In genomic region chr10:19596866-19597265, GRCm38 (mm10) we compare ENCODE assay signal across 25 mouse cellular contexts. TPM values are rescaled to one million over a fixed set of nuclear protein-coding genes. Genes with fewer than 3 reads are reported as not detected.
DNase-seq lines count a peak whose midpoint lies in the region; ATAC-seq and TF ChIP-seq lines count a peak whose summit lies in the region.
"Had no signal": no experiment of that assay in that cellular context is flagged by ENCODE, and none has a peak within 500 bp of the region (broad histone marks: within the 10 kb centered on the region; RNA-seq: fewer than 3 reads in every experiment).

No protein-coding gene starts in this region.

- H3K9ac ChIP-seq in hindbrain, embryonic 11.5 days (ENCODE audit: low read depth, low read length) = no peak overlapping the region
- H3K9ac ChIP-seq in liver, postnatal 0 days (replicated peaks) = no peak overlapping the region
- H3K9ac ChIP-seq: embryonic facial prominence, embryonic 12.5 days; forebrain, embryonic 15.5 days; heart, embryonic 13.5 days; hindbrain, embryonic 14.5 days had no signal

- peak overlapping the region; percentile 95 for H3K27ac ChIP-seq in thymus, adult 2 months (ENCODE audit: control insufficient read depth, insufficient read depth, low read length)
- 0 out of 2 replicates have a peak overlapping the region, but pooled peaks have one; percentile 7 for H3K27ac ChIP-seq in small intestine, adult 2 months (ENCODE audit: insufficient read depth, low read depth, low read length)
- no peak overlapping the region for H3K27ac ChIP-seq in hindbrain, embryonic 11.5 days (ENCODE audit: low read depth, low read length)
- H3K27ac ChIP-seq in liver, postnatal 0 days (ENCODE audit: low read depth) = no peak overlapping the region
- H3K27ac ChIP-seq: embryonic facial prominence, embryonic 12.5 days; forebrain, embryonic 15.5 days; heart, embryonic 13.5 days; hindbrain, embryonic 14.5 days had no signal

- no peaks in the 10 kb centered on the region for H3K9me3 ChIP-seq in hindbrain, embryonic 11.5 days (ENCODE audit: control insufficient read depth, low read length)
- no peaks in the 10 kb centered on the region for H3K9me3 ChIP-seq in liver, postnatal 0 days (ENCODE audit: low read length)
- H3K9me3 ChIP-seq: forebrain, embryonic 15.5 days had no signal

- H3K36me3 ChIP-seq in thymus, adult 2 months (ENCODE audit: control insufficient read depth, insufficient read depth, low read length) = peaks cover 43% of the 10 kb centered on the region
- H3K36me3 ChIP-seq in small intestine, adult 2 months (ENCODE audit: control insufficient read depth, insufficient read depth, low read length) = peaks cover 36% of the 10 kb centered on the region
- H3K36me3 ChIP-seq in hindbrain, embryonic 11.5 days (ENCODE audit: control insufficient read depth, insufficient read depth, low read length) = no peaks in the 10 kb centered on the region
- peaks cover 33% of the 10 kb centered on the region for H3K36me3 ChIP-seq in liver, postnatal 0 days (replicated peaks; ENCODE audit: insufficient read depth, low read length)
- H3K36me3 ChIP-seq: forebrain, embryonic 15.5 days had no signal

- H3K4me2 ChIP-seq in hindbrain, embryonic 11.5 days (replicated peaks; ENCODE audit: low read depth, low read length) = no peak overlapping the region
- H3K4me2 ChIP-seq in liver, postnatal 0 days (ENCODE audit: low read depth, low read length) = no peak overlapping the region
- H3K4me2 ChIP-seq: embryonic facial prominence, embryonic 12.5 days; forebrain, embryonic 15.5 days; heart, embryonic 13.5 days; hindbrain, embryonic 14.5 days had no signal

- peaks cover 34% of the 10 kb centered on the region for H3K4me1 ChIP-seq in thymus, adult 2 months (replicated peaks; ENCODE audit: control insufficient read depth, insufficient read depth, low read length)
- peaks cover 9% of the 10 kb centered on the region; the same call in 1 of the 2 replicates for H3K4me1 ChIP-seq in small intestine, adult 2 months (ENCODE audit: control insufficient read depth, insufficient read depth, insufficient read length, low read length)
- no peaks in the 10 kb centered on the region for H3K4me1 ChIP-seq in hindbrain, embryonic 11.5 days (replicated peaks; ENCODE audit: control insufficient read depth, insufficient read depth, low read length)
- H3K4me1 ChIP-seq in liver, postnatal 0 days (ENCODE audit: insufficient read depth) = peaks cover 32% of the 10 kb centered on the region

- H3K4me3 ChIP-seq in thymus, adult 2 months (ENCODE audit: control insufficient read depth, insufficient read depth, low read length) = no peak overlapping the region; the same call in 1 of the 2 replicates
- no peak overlapping the region for H3K4me3 ChIP-seq in small intestine, adult 2 months (ENCODE audit: low read depth, low read length)
- no peak overlapping the region for H3K4me3 ChIP-seq in hindbrain, embryonic 11.5 days (ENCODE audit: low read depth, low read length)
- no peak overlapping the region for H3K4me3 ChIP-seq in liver, postnatal 0 days (ENCODE audit: low read depth, low read length)
- H3K4me3 ChIP-seq: embryonic facial prominence, embryonic 12.5 days; forebrain, embryonic 15.5 days; heart, embryonic 13.5 days had no signal

- no peak for TF ChIP-seq CTCF in thymus, adult 2 months (IDR thresholded peaks at IDR 0.05; ENCODE audit: borderline replicate concordance, control insufficient read depth, extremely low read depth, insufficient read depth, low read length, poor library complexity)
- no peak for TF ChIP-seq CTCF in small intestine, adult 2 months (IDR thresholded peaks at IDR 0.05; ENCODE audit: extremely low read depth, insufficient read length, insufficient replicate concordance, low read depth, low read length)
- TF ChIP-seq CTCF in liver, postnatal 0 days (IDR thresholded peaks at IDR 0.05; ENCODE audit: low read depth) = no peak

- WGBS in thymus, adult 2 months = 7% methylated on average over 4 of the region's 4 CpGs
- 74% methylated on average over 4 of the region's 4 CpGs for WGBS in small intestine, adult 2 months
- 90% methylated on average over 4 of the region's 4 CpGs for WGBS in hindbrain, embryonic 11.5 days
- WGBS in liver, postnatal 0 days (ENCODE audit: insufficient replicate concordance) = 54% methylated on average over 4 of the region's 4 CpGs

- no peak for ATAC-seq in hindbrain, embryonic 11.5 days (ENCODE audit: low FRiP score)
- ATAC-seq in liver, postnatal 0 days = no peak
- ATAC-seq: forebrain, embryonic 15.5 days; inflammation-experienced regulatory T-cells, adult 6 months; intestine, postnatal 0 days had no signal

- TF ChIP-seq EP300 in liver, postnatal 0 days (IDR thresholded peaks at IDR 0.05; ENCODE audit: low read depth) = no peak

- TF ChIP-seq POLR2A in thymus, adult 2 months (IDR thresholded peaks at IDR 0.05; ENCODE audit: control insufficient read depth, extremely low read depth, insufficient read depth, low read length, poor library complexity) = no peak
- no peak for TF ChIP-seq POLR2A in small intestine, adult 2 months (IDR thresholded peaks at IDR 0.05; ENCODE audit: low read depth, low read length)

- H3K27me3 ChIP-seq in thymus, adult 2 months (ENCODE audit: control insufficient read depth, insufficient read depth, low read length) = no peaks in the 10 kb centered on the region
- no peaks in the 10 kb centered on the region for H3K27me3 ChIP-seq in small intestine, adult 2 months (ENCODE audit: control insufficient read depth, insufficient read depth, low read length)
- no peaks in the 10 kb centered on the region for H3K27me3 ChIP-seq in hindbrain, embryonic 11.5 days (ENCODE audit: control insufficient read depth, insufficient read depth, low read length)
- no peaks in the 10 kb centered on the region for H3K27me3 ChIP-seq in liver, postnatal 0 days (ENCODE audit: insufficient read depth, low read length)
- H3K27me3 ChIP-seq: embryonic facial prominence, embryonic 12.5 days; forebrain, embryonic 15.5 days; heart, embryonic 13.5 days had no signal

- peak; percentile 68 for DNase-seq in heart, adult 11 months
- DNase-seq in heart, postnatal 25 days (ENCODE audit: low spot score) = no peak
- DNase-seq in thymus, adult 2 months = peak; percentile 38
- no peak for DNase-seq in thymus, postnatal 10 days (ENCODE audit: low spot score in 2 of 2)
- peak; percentile 42 for DNase-seq in T-cell, adult 2 months (ENCODE audit: low spot score)
- no peak for DNase-seq in hindbrain, embryonic 11.5 days (ENCODE audit: low spot score)
- DNase-seq in liver, postnatal 0 days = no peak
- DNase-seq: adrenal gland, adult 8-10 months; cerebellum, adult 11-12 months; cerebellum, adult 9-10 months; cerebellum, postnatal 25 days; gastrocnemius, postnatal 14 days; heart, postnatal 10 days had no signal

- intact Hi-C loops in heart, postnatal 25 days (cut with DNase I) = loop anchor here (5.0 to 10.0 kb wide), 2 partner anchors 105 to 508 kb away; no protein-coding TSS in a partner anchor

RNA-seq across cellular contexts. Expression of gene Ifngr1, which starts 5.1 kb away (rescaled TPM):
- total RNA-seq in heart, postnatal 25 days (2021) = 10 to 100 TPM; 45.4 to 53.7 TPM
- polyA plus RNA-seq in thymus, adult 2 months (2012; rRNA removed) = 151 and 205 TPM in 2 replicates
- polyA plus RNA-seq in small intestine, adult 2 months (2012; rRNA removed) = 17.7 and 37.4 TPM in 2 replicates
- polyA plus RNA-seq in hindbrain, embryonic 11.5 days (2014; fragmentation: Nextera tagmentation; extraction: Ambion mirVana) = 30.0 and 31.4 TPM in 2 replicates
- 65.9 and 68.9 TPM in 2 replicates for polyA plus RNA-seq in liver, postnatal 0 days (2015; fragmentation: Nextera tagmentation; extraction: Ambion mirVana)

RNA-seq across cellular contexts. Expression of gene Il22ra2, which starts 24.9 kb away (rescaled TPM):
- total RNA-seq in heart, postnatal 25 days (2021) = not detected
- 0.11 TPM in 1 of 2 replicates, not detected in the other for polyA plus RNA-seq in thymus, adult 2 months (2012; rRNA removed)
- polyA plus RNA-seq in small intestine, adult 2 months (2012; rRNA removed) = 0.56 and 0.58 TPM in 2 replicates
- not detected in 2 replicates for polyA plus RNA-seq in hindbrain, embryonic 11.5 days (2014; fragmentation: Nextera tagmentation; extraction: Ambion mirVana)
- polyA plus RNA-seq in liver, postnatal 0 days (2015; fragmentation: Nextera tagmentation; extraction: Ambion mirVana) = 0.06 TPM in 1 of 2 replicates, not detected in the other
- total RNA-seq: adrenal gland, adult 8-10 months; adrenal gland, postnatal 4 days; gastrocnemius, postnatal 14 days; heart, adult 8-10 months; heart, postnatal 10 days had no signal
- polyA plus RNA-seq: brain, embryonic 14.5 days; cortical plate, adult 2 months; embryonic facial prominence, embryonic 12.5 days; forebrain, embryonic 11.5 days; forebrain, embryonic 15.5 days; heart, embryonic 13.5 days; hindbrain, embryonic 14.5 days had no signal

Comparison
In these comparisons a context has a peak if more than half of its experiments do, and no peak if none do; other contexts are left out.
1. DNase-seq: peak in heart, adult 11 months (single experiment), thymus, adult 2 months (single experiment) and T-cell, adult 2 months (single experiment); none in heart, postnatal 25 days (single experiment), thymus, postnatal 10 days (0 of 2), hindbrain, embryonic 11.5 days (single experiment) and liver, postnatal 0 days (single experiment).
2. H3K27ac ChIP-seq: peak in thymus, adult 2 months (single experiment) and small intestine, adult 2 months (single experiment); none in hindbrain, embryonic 11.5 days (single experiment) and liver, postnatal 0 days (single experiment).